Mouse (Mus musculus): ENCODE results near the gene Psmb2.

GRCm38 (mm10) chr4:126756766-126757165 is 79.3 kb downstream of the Psmb2 start:
- no peak for TF ChIP-seq CTCF (IDR thresholded peaks at IDR 0.05)
- TF ChIP-seq EP300 (IDR thresholded peaks at IDR 0.05), result no peak
